Mouse (Mus musculus) heart, postnatal 14 days (tissue): Measurements from ENCODE around the gene Myo5a. TPM values are rescaled to one million over a fixed set of nuclear protein-coding genes. Genes with fewer than 3 reads are reported as not detected.

Experiments
- total RNA-seq, 2 experiments: library from RNA; stranded (reverse); gene quantifications; 2 replicates each; pipeline ENCODE4 v1.2.3; 2021

The Myo5a gene
- total RNA-seq, 2 experiments from 2014 or later = 12.3 to 13.8 TPM

Other genes starting within 250 kb of the Myo5a start
- not detected for gene Onecut1, start 209.1 kb upstream of the Myo5a start, total RNA-seq
- gene Fam214a, start 118.1 kb upstream of the Myo5a start, total RNA-seq = 10 to 100 TPM; 26.7 to 36.3 TPM
- 100 to 1,000 TPM; 134 to 143 TPM for gene Arpp19, start 33.4 kb upstream of the Myo5a start, total RNA-seq
- 1 to 10 TPM; 5.8 to 6.2 TPM for gene Myo5c, start 161.0 kb downstream of the Myo5a start, total RNA-seq
- 10 to 100 TPM; 28.0 to 29.9 TPM for gene Gnb5, start 235.3 kb downstream of the Myo5a start, total RNA-seq